Mouse (Mus musculus) hindbrain, embryonic 11.5 days (tissue): ENCODE data around the gene Aco1. TPM values are rescaled to one million over a fixed set of nuclear protein-coding genes. Genes with fewer than 3 reads are reported as not detected.

Experiments
- ATAC-seq: fragments of 200-750 bp; cut with Nextera tagmentation; 2 replicates; pipeline ENCODE4 v1.8.0; 2017; ENCODE audit warnings: mild to moderate bottlenecking, moderate TSS enrichment, moderate library complexity; ENCODE audit not compliant: low FRiP score
- DNase-seq: peaks from one replicate; pipeline ENCODE4 v3.0.0-alpha.2; 2015; ENCODE audit warnings: low spot score
- H3K27ac ChIP-seq: fragments of 300-500 bp; sonication (generic); 2 replicates; pipeline ENCODE4 v1.5.1; 2014; ENCODE audit warnings: mild to moderate bottlenecking, low read depth, low read length
- H3K27me3 ChIP-seq: fragments of 300-500 bp; sonication (generic); 2 replicates; pipeline ENCODE4 v1.6.1; 2014; ENCODE audit warnings: mild to moderate bottlenecking, low read length, moderate library complexity, mixed read lengths; ENCODE audit not compliant: control insufficient read depth, insufficient read depth
- H3K36me3 ChIP-seq: fragments of 300-500 bp; sonication (generic); 2 replicates; pipeline ENCODE4 v1.6.1; 2014; ENCODE audit warnings: mild to moderate bottlenecking, low read length, moderate library complexity, mixed read lengths; ENCODE audit not compliant: control insufficient read depth, insufficient read depth
- H3K4me1 ChIP-seq: fragments of 300-500 bp; sonication (generic); replicated peaks from 2 replicates; pipeline ENCODE4 v1.6.1; 2014; ENCODE audit warnings: low read length, mixed read lengths; ENCODE audit not compliant: control insufficient read depth, insufficient read depth
- H3K4me2 ChIP-seq: fragments of 300-500 bp; sonication (generic); replicated peaks from 2 replicates; pipeline ENCODE4 v1.6.1; 2014; ENCODE audit warnings: mild to moderate bottlenecking, low read depth, low read length
- H3K4me3 ChIP-seq: fragments of 300-500 bp; sonication (generic); 2 replicates; pipeline ENCODE4 v1.5.1; 2014; ENCODE audit warnings: low read depth, low read length
- H3K9ac ChIP-seq: fragments of 300-500 bp; sonication (generic); 2 replicates; pipeline ENCODE4 v1.6.1; 2014; ENCODE audit warnings: low read depth, low read length
- H3K9me3 ChIP-seq: fragments of 300-500 bp; sonication (generic); 2 replicates; pipeline ENCODE4 v1.6.1; 2016; ENCODE audit warnings: low read length; ENCODE audit not compliant: control insufficient read depth
- WGBS: fragments of 180-500 bp; shearing (Covaris S2); extraction: QIAGEN DNeasy Blood & Tissue Kit; methylation state at CpG from one replicate; pipeline ENCODE4 v1.1.7; 2014; 5-methylcytosine and 5-hydroxymethylcytosine counted together
- polyA plus RNA-seq: library from polyadenylated mRNA; unstranded; fragments of >200 nt; fragmentation: Nextera tagmentation; extraction: Ambion mirVana; gene quantifications from 2 replicates; pipeline ENCODE4 v1.2.1, GENCODE M21; 2014

The Aco1 gene
- polyA plus RNA-seq, 1 experiment from 2014 or later: 55.0 TPM

- Histone ChIP-seq H3K4me2 (no peak overlapping the region), H3K9me3 (no peaks in the 10 kb centered on the region), H3K4me1 (no peaks in the 10 kb centered on the region), H3K27me3 (no peaks in the 10 kb centered on the region), H3K4me3 (no peak overlapping the region), H3K36me3 (0 out of 2 replicates have a peak, but pooled peaks cover 2% of the 10 kb centered on the region), H3K27ac (no peak overlapping the region), H3K9ac (no peak overlapping the region)
- ATAC-seq (no peak), DNase-seq (no peak)
- 85% methylated on average over 5 of the region's 5 CpGs for WGBS
Measured at GRCm38 (mm10) chr4:40184470-40184869, 41.6 kb downstream of the Aco1 start.

DNA sequence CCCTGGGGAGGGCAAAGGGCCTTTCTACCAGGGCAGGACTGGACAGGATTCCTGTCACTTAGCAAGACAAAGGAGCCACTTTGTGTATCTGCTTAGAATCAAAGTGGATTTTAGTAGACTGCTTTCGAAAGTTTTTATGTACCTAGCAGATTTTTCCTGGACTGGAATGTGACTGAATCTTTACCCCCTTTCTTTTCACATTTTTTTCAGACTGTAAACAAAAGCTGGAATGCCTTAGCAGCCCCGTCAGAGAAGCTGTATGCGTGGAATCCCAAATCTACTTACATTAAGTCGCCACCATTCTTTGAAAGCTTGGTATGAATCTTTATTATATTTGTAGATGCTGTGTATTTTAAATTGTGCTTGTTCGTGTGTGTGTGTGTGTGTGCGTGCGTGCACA is 45.1 kb downstream of the Aco1 start:
- no peak for ATAC-seq
- Histone ChIP-seq H3K36me3 (0 out of 2 replicates have a peak, but pooled peaks cover 7% of the 10 kb centered on the region), H3K9ac (no peak overlapping the region)

DNA sequence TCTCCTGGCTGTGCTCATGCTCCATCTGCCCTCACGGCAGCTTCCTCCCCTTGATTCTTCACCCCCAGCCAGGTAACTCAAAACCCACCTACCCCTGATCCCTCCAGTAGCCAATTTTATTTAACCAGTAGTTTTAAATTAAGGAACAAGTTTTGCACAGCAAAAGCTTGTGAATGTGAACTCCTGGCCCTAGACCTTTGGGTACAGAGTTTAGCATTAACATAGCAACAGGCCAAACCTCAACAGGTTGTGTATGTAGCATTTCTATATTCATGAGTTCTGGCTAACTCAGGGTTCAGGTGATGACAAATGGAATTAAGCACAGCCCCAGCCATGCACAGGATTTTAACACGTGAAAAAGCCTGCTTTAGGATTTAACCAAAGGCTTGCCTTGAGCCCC is 49.4 kb downstream of the Aco1 start:
- no peak for ATAC-seq
- H3K27ac ChIP-seq: no peak overlapping the region
- H3K9me3 ChIP-seq: no peaks in the 10 kb centered on the region
- 72% methylated on average over 2 of the region's 2 CpGs for WGBS
- no peaks in the 10 kb centered on the region for H3K4me1 ChIP-seq
- H3K4me2 ChIP-seq: no peak overlapping the region
- DNase-seq: no peak
- H3K4me3 ChIP-seq: no peak overlapping the region
- peaks cover 16% of the 10 kb centered on the region; the same call in 1 of the 2 replicates for H3K36me3 ChIP-seq
- no peaks in the 10 kb centered on the region for H3K27me3 ChIP-seq
- H3K9ac ChIP-seq: no peak overlapping the region

More for the DNA sequence above, 45.1 kb downstream of the Aco1 start:
- DNase-seq: no peak
- Histone ChIP-seq H3K4me2 (no peak overlapping the region), H3K27ac (no peak overlapping the region), H3K4me3 (no peak overlapping the region), H3K4me1 (no peaks in the 10 kb centered on the region), H3K27me3 (no peaks in the 10 kb centered on the region), H3K9me3 (no peaks in the 10 kb centered on the region)
- 90% methylated on average over 7 of the region's 7 CpGs for WGBS

- no peak for DNase-seq
- peaks cover 16% of the 10 kb centered on the region; the same call in 1 of the 2 replicates for H3K36me3 ChIP-seq
Measured at GRCm38 (mm10) chr4:40193461-40193860, 50.6 kb downstream of the Aco1 start.

GRCm38 (mm10) chr4:40195336-40195735 is 52.5 kb downstream of the Aco1 start:
- no peak for DNase-seq
- no peak overlapping the region for H3K27ac ChIP-seq
- no peaks in the 10 kb centered on the region for H3K27me3 ChIP-seq
- H3K4me1 ChIP-seq: no peaks in the 10 kb centered on the region
- H3K9ac ChIP-seq: no peak overlapping the region
- 89% methylated on average over 2 of the region's 2 CpGs for WGBS
- no peak overlapping the region for H3K4me2 ChIP-seq
- H3K36me3 ChIP-seq: peaks cover 13% of the 10 kb centered on the region; the same call in 1 of the 2 replicates
- H3K4me3 ChIP-seq: no peak overlapping the region
- no peak for ATAC-seq
- H3K9me3 ChIP-seq: no peaks in the 10 kb centered on the region

More at GRCm38 (mm10) chr4:40193461-40193860, 50.6 kb downstream of the Aco1 start:
- no peak for ATAC-seq
- 66% methylated on average over 9 of the region's 9 CpGs for WGBS
- no peaks in the 10 kb centered on the region for H3K4me1 ChIP-seq
- H3K4me2 ChIP-seq: no peak overlapping the region
- no peaks in the 10 kb centered on the region for H3K27me3 ChIP-seq
- H3K27ac ChIP-seq: no peak overlapping the region
- H3K4me3 ChIP-seq: no peak overlapping the region
- no peaks in the 10 kb centered on the region for H3K9me3 ChIP-seq
- H3K9ac ChIP-seq: no peak overlapping the region

DNA sequence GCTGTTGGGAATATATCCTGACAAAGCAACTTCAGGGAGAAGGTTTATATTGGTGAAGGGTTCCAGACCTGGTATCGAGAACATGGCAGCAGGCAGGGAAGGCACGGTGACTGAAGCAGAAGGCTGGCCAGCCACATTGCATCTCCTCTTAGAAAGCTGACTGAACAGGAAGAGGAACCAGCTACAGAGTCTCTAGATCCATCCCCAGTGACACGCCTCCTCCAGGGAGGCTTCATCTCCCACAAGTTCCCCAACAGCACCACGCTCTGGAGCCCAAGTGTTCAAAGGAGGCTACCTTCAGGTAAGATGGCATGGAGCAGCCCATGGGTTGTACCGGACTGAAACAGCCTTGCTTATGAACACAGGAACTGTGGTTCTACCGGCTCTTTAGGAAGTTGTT is 59.3 kb downstream of the Aco1 start:
- H3K4me2 ChIP-seq: no peak overlapping the region
- 95% methylated on average over 6 of the region's 6 CpGs for WGBS

GRCm38 (mm10) chr4:40204374-40204773 is 61.5 kb downstream of the Aco1 start:
- Histone ChIP-seq H3K4me1 (no peaks in the 10 kb centered on the region), H3K4me2 (no peak overlapping the region), H3K36me3 (no peaks in the 10 kb centered on the region), H3K9me3 (no peaks in the 10 kb centered on the region), H3K4me3 (no peak overlapping the region), H3K27ac (no peak overlapping the region), H3K27me3 (no peaks in the 10 kb centered on the region), H3K9ac (no peak overlapping the region)
- ATAC-seq: no peak
- no peak for DNase-seq
- 91% methylated on average over 3 of the region's 3 CpGs for WGBS

More for the DNA sequence above, 59.3 kb downstream of the Aco1 start:
- H3K36me3 ChIP-seq: no peaks in the 10 kb centered on the region
- no peak overlapping the region for H3K27ac ChIP-seq
- H3K9ac ChIP-seq: no peak overlapping the region
- no peak for DNase-seq
- H3K4me1 ChIP-seq: no peaks in the 10 kb centered on the region
- H3K4me3 ChIP-seq: no peak overlapping the region
- ATAC-seq: no peak
- H3K27me3 ChIP-seq: no peaks in the 10 kb centered on the region
- no peaks in the 10 kb centered on the region for H3K9me3 ChIP-seq

GRCm38 (mm10) chr4:40205231-40205903 is 62.5 kb downstream of the Aco1 start:
- WGBS: 94% methylated on average over 22 of the region's 22 CpGs
- no peak overlapping the region for H3K4me3 ChIP-seq
- H3K4me2 ChIP-seq: no peak overlapping the region
- H3K36me3 ChIP-seq: no peaks in the 10 kb centered on the region
- DNase-seq (no peak), ATAC-seq (no peak)
- H3K9me3 ChIP-seq: no peaks in the 10 kb centered on the region
- H3K9ac ChIP-seq: no peak overlapping the region
- no peak overlapping the region for H3K27ac ChIP-seq
- no peaks in the 10 kb centered on the region for H3K4me1 ChIP-seq
- no peaks in the 10 kb centered on the region for H3K27me3 ChIP-seq

GRCm38 (mm10) chr4:40207701-40208100 is 64.8 kb downstream of the Aco1 start:
- H3K4me2 ChIP-seq: no peak overlapping the region
- no peaks in the 10 kb centered on the region for H3K27me3 ChIP-seq
- no peak overlapping the region for H3K4me3 ChIP-seq
- no peaks in the 10 kb centered on the region for H3K9me3 ChIP-seq
- no peak for DNase-seq
- no peaks in the 10 kb centered on the region for H3K36me3 ChIP-seq
- ATAC-seq: no peak
- H3K9ac ChIP-seq: no peak overlapping the region
- H3K27ac ChIP-seq: no peak overlapping the region
- no peaks in the 10 kb centered on the region for H3K4me1 ChIP-seq
- 76% methylated on average over 5 of the region's 5 CpGs for WGBS
